Mouse (Mus musculus) bone marrow, adult 2 months (tissue): ENCODE results near the gene S1pr2.

Experiments used
- CTCF ChIP-seq: fragments of 200-500 bp; IDR thresholded peaks from 2 replicates; pipeline ENCODE4 v1.5.1; 2011; ENCODE audit warnings: low read length, control low read depth; ENCODE audit not compliant: control insufficient read depth, insufficient read depth
- POLR2A ChIP-seq: fragments of 200-500 bp; IDR thresholded peaks from 2 replicates; pipeline ENCODE4 v1.6.1; 2011; ENCODE audit warnings: low read depth, mild to moderate bottlenecking, control low read depth, low read length, borderline replicate concordance; ENCODE audit not compliant: control insufficient read depth

GRCm38 (mm10) chr9:21007313-21007952, 30.9 kb upstream of the S1pr2 start:
- TF ChIP-seq POLR2A (no peak), CTCF (no peak)
